Mouse (Mus musculus): ENCODE measurements at regions not wholly inside any gene's neighbourhood (a gene's known extent, or its start where the extent isn't known, plus 50 kb on each side); places are given as distances from the start of the nearest gene placed in this dataset.

GRCm38 (mm10) chr13:53900406-53901025 lies 155.0 kb downstream of the Drd1 start:
- no peak for DNase-seq

DNA sequence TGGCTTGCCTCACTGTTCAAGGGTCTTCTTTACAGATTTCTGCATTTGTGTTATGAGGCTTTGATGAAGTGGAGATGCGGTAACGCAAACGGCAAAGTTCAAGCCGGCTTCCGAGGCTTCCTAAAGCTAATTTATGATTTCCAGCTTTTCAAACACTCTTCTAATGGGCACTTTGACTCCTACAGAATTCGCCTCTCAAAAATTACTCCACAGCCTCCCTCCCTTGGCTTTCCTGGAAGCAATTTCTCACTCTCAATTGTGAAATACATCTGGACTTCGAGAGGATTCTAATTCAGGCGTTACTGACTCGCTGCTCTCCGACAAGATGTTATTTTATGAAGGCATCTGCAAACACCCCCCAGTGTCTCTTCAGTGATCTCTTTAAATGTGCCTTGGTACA lies 157.2 kb downstream of the Drd1 start:
- DNase-seq, result no peak

- no peak for DNase-seq
Measured at GRCm38 (mm10) chr13:53897176-53897575, 158.3 kb downstream of the Drd1 start.

GRCm38 (mm10) chr13:53888411-53888810 lies 167.1 kb downstream of the Drd1 start:
- DNase-seq, result no peak

DNA sequence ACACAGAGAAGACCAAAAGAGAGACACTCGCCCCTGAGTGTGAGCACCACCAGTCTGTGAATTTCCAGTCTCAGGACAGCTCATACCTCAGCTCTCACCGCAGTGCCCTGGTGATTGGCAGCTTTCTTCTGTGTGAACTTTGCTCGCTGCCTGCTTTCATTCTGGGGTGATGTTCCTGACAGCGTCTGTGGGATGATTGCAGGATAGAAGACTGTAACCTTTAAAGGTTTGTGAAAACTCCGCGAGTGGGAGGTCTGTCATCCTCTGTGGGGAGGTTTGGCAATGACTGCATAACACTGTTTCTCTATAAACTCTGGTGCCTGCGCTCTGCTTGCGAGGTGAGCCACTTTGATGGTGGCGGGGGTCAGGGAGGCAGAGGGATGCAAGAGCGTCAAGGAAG lies 169.7 kb downstream of the Drd1 start:
- DNase-seq, result no peak

GRCm38 (mm10) chr13:53883206-53883605 lies 172.3 kb downstream of the Drd1 start:
- DNase-seq, result no peak

GRCm38 (mm10) chr13:53880466-53881250 lies 174.8 kb downstream of the Drd1 start:
- DNase-seq, result no peak

GRCm38 (mm10) chr13:53875546-53875945 lies 180.0 kb downstream of the Drd1 start:
- DNase-seq, result no peak

- no peak for DNase-seq
Measured at GRCm38 (mm10) chr13:53865323-53865722, 190.2 kb downstream of the Drd1 start.

DNA sequence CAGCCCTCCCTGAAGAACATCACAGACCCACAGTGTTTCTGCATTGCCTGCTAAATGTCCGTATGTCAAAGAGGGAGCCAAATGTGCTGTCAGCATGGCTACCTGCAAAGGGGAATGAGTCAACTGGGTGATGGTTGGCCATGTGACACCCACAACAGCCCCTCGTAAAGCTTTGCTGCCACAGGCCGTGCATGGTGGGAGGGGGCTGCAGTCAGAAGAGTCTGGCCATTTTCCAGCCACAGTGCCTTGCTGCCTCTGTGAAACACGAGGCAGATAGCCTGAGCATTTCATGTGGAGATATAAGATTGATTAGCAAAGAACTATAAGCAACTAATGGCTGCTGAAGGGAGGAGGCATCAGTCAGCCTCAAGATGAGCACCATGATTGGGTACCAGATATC lies 193.2 kb downstream of the Drd1 start:
- DNase-seq, result no peak

- DNase-seq, result no peak
Measured at GRCm38 (mm10) chr13:53854196-53854595, 201.3 kb downstream of the Drd1 start.

DNA sequence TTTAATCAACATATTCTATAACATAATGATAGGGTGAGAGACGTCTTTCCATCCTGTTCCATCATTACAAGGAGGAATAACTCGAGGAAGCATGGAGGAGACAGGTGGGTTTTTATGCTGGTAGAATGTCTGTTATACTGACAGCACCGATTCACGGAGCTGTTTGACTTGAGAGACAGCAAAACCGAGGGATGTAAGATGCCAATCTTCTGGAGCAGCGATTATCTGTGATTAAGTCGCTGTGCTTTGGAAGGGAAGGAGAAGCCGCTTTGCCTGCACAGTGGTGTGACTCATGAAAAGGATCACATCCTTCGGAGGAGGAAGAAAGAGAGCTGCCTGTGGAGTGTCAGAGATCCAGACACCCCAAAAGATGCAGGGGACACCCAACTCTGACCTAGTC lies 205.4 kb downstream of the Drd1 start:
- DNase-seq, result no peak

DNA sequence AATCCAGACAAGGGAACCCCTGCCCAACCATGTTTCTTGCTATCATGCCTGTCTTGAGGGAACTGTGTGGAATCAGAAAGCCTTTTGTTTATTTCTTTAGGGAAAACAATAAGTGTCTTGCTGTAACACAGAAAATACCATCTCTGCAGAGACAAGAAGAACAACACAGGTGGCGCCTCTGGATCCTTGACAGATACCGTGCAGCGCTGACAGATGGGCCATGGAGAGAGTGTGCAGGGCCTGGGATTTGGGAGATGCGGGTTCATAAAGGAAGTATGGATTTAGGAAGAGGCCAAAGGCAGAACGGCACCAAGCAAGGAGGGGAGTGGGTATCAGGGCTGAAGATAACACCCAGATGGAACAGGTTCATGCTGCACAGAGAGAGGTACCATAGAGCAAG lies 209.3 kb downstream of the Drd1 start:
- DNase-seq, result no peak

GRCm38 (mm10) chr13:53845786-53846185 lies 209.7 kb downstream of the Drd1 start:
- no peak for DNase-seq

- no peak for DNase-seq
Measured at GRCm38 (mm10) chr13:53825957-53826580, 229.4 kb downstream of the Drd1 start.

GRCm38 (mm10) chr13:53822061-53822460 lies 233.4 kb downstream of the Drd1 start:
- DNase-seq, result no peak

- no peak for DNase-seq
Measured at GRCm38 (mm10) chr13:53815629-53816028, 239.9 kb downstream of the Drd1 start.

- DNase-seq, result no peak
Measured at GRCm38 (mm10) chr13:53814088-53814487, 241.4 kb downstream of the Drd1 start.

- DNase-seq, result no peak
Measured at GRCm38 (mm10) chr13:53811862-53812261, 243.6 kb downstream of the Drd1 start.

DNA sequence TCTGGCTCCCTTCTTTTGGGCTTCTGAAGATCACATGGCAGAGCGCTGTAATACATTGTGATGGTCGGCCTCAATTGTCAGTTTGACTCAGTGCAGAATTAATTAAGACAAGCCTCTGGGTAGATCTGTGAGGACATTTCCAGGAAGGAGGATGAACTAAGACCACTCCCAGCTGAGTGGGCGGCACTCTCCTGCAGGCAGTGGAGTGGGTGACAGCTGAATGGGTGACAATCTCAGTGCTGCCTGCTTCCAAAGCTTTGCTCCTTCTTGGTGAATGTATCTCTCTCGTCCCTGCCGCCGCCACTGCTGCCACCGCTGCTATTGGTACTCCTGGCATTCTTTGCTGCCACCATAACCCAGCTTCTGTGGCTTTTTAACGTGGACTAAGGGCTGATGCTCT lies 244.4 kb downstream of the Drd1 start:
- DNase-seq, result no peak

DNA sequence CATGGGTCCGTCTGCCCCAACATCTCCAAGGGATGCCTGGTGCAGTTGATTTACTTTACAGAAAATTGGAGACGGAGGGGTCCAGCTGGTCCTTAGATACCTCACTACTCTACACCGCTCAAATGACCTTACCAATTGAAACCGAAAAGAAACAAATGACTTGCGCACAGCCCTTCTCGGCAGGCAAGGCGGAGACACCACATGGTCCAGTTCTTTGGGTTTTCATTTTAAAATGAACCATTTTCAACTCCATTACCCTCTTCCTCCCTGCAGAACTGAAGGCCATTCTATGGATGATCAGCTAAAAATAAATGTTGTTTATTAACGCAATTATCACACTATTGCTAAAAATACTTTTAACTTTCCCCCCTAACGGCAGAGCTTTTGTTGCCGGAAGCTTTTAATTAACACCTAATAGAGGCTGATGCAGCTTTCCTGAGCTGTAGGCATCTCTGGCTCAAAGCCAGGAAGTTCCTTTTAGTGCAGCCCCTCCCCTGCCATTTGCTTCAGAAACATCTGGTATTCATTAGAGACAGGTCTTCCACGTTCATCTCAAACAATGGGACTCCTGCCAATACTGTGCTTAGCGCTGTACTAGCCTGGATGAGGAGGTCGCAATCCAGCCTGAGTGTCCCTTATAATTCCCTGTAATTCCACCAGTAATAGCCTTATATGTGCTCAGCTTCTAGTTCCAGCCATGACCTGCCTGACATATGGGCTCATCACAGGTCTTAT lies 247.5 kb downstream of the Drd1 start:
- DNase-seq, result no peak

DNA sequence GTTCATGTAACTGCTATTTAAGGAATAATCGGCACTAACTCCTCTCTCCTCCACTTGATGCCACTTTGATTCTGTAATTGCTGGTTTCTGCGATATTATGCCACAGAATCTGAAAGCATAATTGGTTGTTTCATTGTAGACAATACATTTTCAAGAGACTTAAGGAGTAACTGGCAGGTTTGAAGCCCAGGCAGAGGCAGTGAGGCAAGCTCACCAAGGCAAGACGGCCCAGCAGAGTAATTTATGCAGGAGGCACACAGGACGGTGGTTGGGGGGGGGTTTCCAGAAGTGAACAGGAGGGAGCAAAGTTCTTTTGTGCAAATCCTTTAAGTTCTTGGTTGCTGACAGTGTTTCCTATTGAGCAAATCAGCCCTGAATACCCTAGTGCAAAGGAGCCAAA lies 249.6 kb downstream of the Drd1 start:
- DNase-seq, result no peak

GRCm38 (mm10) chr13:53800978-53801377 lies 254.5 kb downstream of the Drd1 start:
- DNase-seq, result no peak
